ENCODE assay signal across 15 mouse cellular contexts in genomic region chr1:154067856-154068255, GRCm38 (mm10).
"Had no signal": no experiment of that assay in that cellular context is flagged by ENCODE, and none has a peak within 500 bp of the region (broad histone marks: within the 10 kb centered on the region; RNA-seq: fewer than 3 reads in every experiment).

No protein-coding gene starts in this region.

- H3K9ac ChIP-seq: liver, embryonic 13.5 days had no signal

- H3K4me1 ChIP-seq: liver, embryonic 13.5 days had no signal

- ATAC-seq: intestine, postnatal 0 days had no signal

- H3K36me3 ChIP-seq: liver, embryonic 13.5 days had no signal

- H3K4me2 ChIP-seq: liver, embryonic 13.5 days; midbrain, embryonic 11.5 days had no signal

- H3K27me3 ChIP-seq: liver, embryonic 13.5 days had no signal

- DNase-seq: kidney, adult 2 months; kidney, postnatal 25 days; layer of hippocampus, postnatal 36 days; liver, embryonic 13.5 days; midbrain, embryonic 14.5 days; right cerebral cortex, postnatal 14 days; right cerebral cortex, postnatal 4 days; thymus, adult 2 months; thymus, postnatal 14 days; thymus, postnatal 4 days had no signal

- H3K27ac ChIP-seq: kidney, postnatal 0 days; left cerebral cortex, adult 2 months; liver, embryonic 13.5 days; stomach, postnatal 0 days had no signal

- H3K4me3 ChIP-seq: left cerebral cortex, adult 2 months; liver, embryonic 13.5 days had no signal

- H3K9me3 ChIP-seq: liver, embryonic 13.5 days had no signal
